Mouse (Mus musculus) lung, embryonic 14.5 days (tissue): ENCODE results near the gene Tktl1. TPM values are rescaled to one million over a fixed set of nuclear protein-coding genes. Genes with fewer than 3 reads are reported as not detected.
A peak's percentile ranks its signal among the peaks of the same experiment; 100 is the strongest.

ENCODE experiments used
- ATAC-seq: fragments of 200-750 bp; cut with Nextera tagmentation; 2 replicates; pipeline ENCODE4 v1.8.0; 2017; ENCODE audit warnings: mild to moderate bottlenecking, moderate TSS enrichment, moderate library complexity; ENCODE audit not compliant: insufficient read depth
- DNase-seq: peaks from one replicate; pipeline ENCODE4 v3.0.0-alpha.2; 2015
- H3K27ac ChIP-seq: fragments of 300-500 bp; sonication (generic); 2 replicates; pipeline ENCODE4 v1.5.1; 2014; ENCODE audit warnings: low read depth, mild to moderate bottlenecking, moderate library complexity
- H3K27me3 ChIP-seq: fragments of 300-500 bp; sonication (generic); 2 replicates; pipeline ENCODE4 v1.6.1; 2014; ENCODE audit warnings: low read length, control low read depth; ENCODE audit not compliant: insufficient read depth
- H3K36me3 ChIP-seq: fragments of 300-500 bp; sonication (generic); 2 replicates; pipeline ENCODE4 v1.6.1; 2014; ENCODE audit warnings: control low read depth; ENCODE audit not compliant: insufficient read depth
- H3K4me1 ChIP-seq: fragments of 300-500 bp; sonication (generic); 2 replicates; pipeline ENCODE4 v1.6.1; 2014; ENCODE audit warnings: antibody characterized with exemption, control low read depth; ENCODE audit not compliant: insufficient read depth
- H3K4me2 ChIP-seq: fragments of 300-500 bp; sonication (generic); 2 replicates; pipeline ENCODE4 v1.6.1; 2014; ENCODE audit warnings: mild to moderate bottlenecking
- H3K4me3 ChIP-seq: fragments of 300-500 bp; sonication (generic); 2 replicates; pipeline ENCODE4 v1.5.1; 2014; ENCODE audit warnings: low read depth, low read length
- H3K9ac ChIP-seq: fragments of 300-500 bp; sonication (generic); 2 replicates; pipeline ENCODE4 v1.6.1; 2014
- H3K9me3 ChIP-seq: fragments of 300-500 bp; sonication (generic); 2 replicates; pipeline ENCODE4 v1.6.1; 2016; ENCODE audit warnings: low read depth, low read length, control low read depth
- CTCF ChIP-seq: IDR thresholded peaks from 2 replicates; pipeline ENCODE4 v1.5.1; 2016; ENCODE audit warnings: antibody characterized with exemption, low read depth
- WGBS: fragments of 180-500 bp; shearing (Covaris S2); extraction: QIAGEN DNeasy Blood & Tissue Kit; methylation state at CpG from one replicate; pipeline ENCODE4 v1.1.7; 2014; 5-methylcytosine and 5-hydroxymethylcytosine counted together
- polyA plus RNA-seq: library from polyadenylated mRNA; unstranded; fragments of >200 nt; fragmentation: Nextera tagmentation; extraction: Ambion mirVana; gene quantifications from 2 replicates; pipeline ENCODE4 v1.2.1, GENCODE M21; 2014

Tktl1 gene
- polyA plus RNA-seq, 1 experiment from 2014 or later = not detected

DNA sequence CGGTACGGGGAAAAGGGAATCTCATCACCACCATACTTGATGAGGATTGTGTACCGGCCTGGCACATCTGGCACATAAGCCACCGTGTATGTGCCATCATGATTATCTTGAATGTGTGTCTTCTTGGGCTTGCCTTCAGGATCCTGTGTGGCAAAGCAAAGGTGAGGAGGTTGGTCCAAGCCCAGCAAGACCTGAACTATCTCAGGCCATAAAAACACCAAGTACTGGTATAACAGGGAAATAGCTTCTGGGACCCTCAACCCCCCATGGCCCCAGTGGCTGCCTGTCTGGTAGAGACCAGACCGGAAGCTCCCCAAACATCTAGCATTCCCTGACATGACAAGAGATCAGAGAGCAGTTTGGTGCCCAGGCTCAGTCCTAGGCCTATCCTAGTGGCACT, 56.1 kb downstream of the Tktl1 start:
- H3K9ac ChIP-seq = no peak overlapping the region
- H3K27me3 ChIP-seq = no peaks in the 10 kb centered on the region
- H3K27ac ChIP-seq = no peak overlapping the region
- H3K4me1 ChIP-seq = no peaks in the 10 kb centered on the region
- no peak overlapping the region for H3K4me2 ChIP-seq
- ATAC-seq = no peak
- H3K4me3 ChIP-seq = no peak overlapping the region
- no peak for DNase-seq
- 87% methylated on average over 5 of the region's 5 CpGs for WGBS
- no peak for TF ChIP-seq CTCF
- H3K36me3 ChIP-seq = peaks cover 96% of the 10 kb centered on the region
- H3K9me3 ChIP-seq = no peaks in the 10 kb centered on the region

DNA sequence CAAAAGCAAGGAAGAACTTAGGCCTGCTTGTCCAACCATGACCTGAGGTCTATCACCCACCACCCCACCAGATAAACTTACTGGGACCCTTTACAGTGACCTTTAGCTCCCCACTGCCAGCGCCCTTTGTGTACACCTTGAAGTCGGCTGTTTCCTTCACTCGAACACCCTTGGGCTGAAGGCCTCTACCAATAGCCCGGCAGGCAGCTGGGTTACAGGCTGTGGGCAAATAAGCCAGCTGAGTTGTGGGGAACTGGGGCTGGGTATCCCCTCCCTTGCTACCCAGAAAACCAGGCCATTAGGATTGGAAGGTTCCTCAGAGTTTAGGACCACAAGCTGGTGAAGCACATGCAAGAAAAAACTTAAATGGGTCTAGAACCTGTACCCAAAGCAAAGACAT, 63.3 kb downstream of the Tktl1 start:
- no peak for TF ChIP-seq CTCF
- Histone ChIP-seq H3K27me3 (no peaks in the 10 kb centered on the region), H3K36me3 (peaks cover 83% of the 10 kb centered on the region), H3K4me2 (no peak overlapping the region), H3K27ac (no peak overlapping the region), H3K9ac (no peak overlapping the region), H3K9me3 (no peaks in the 10 kb centered on the region), H3K4me3 (no peak overlapping the region), H3K4me1 (no peaks in the 10 kb centered on the region)
- WGBS = 92% methylated on average over 4 of the region's 4 CpGs
- DNase-seq (no peak), ATAC-seq (no peak)

DNA sequence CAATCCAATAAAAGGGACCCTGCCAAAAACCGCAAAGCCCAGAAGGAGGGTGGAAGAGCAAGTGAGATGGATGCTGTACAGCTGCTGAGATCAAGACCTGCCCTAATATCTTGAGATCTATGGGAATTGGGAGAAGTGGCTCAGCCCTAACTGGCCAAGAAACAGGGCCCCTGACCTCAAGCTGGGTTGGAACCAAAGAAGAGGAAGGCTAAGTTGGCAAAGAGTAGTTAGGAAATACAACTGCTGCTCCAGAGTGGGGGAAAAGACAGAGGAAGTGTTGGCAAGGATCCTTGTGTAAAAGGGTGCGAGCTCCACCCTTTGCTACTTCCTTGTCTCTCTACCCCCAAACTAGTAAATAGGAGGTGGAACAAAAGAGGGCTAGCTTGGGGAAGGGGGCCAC, 66.3 kb downstream of the Tktl1 start:
- no peak for ATAC-seq
- Histone ChIP-seq H3K9ac (peak overlapping the region; percentile 39), H3K4me3 (peak overlapping the region; percentile 49), H3K36me3 (peaks cover 57% of the 10 kb centered on the region), H3K27ac (no peak overlapping the region; the same call in 1 of the 2 replicates), H3K4me2 (peak overlapping the region; percentile 68), H3K4me1 (no peaks in the 10 kb centered on the region), H3K27me3 (no peaks in the 10 kb centered on the region), H3K9me3 (no peaks in the 10 kb centered on the region)
- WGBS = 64% methylated on average over 2 of the region's 2 CpGs
- TF ChIP-seq CTCF = no peak
- DNase-seq = peak; percentile 53

DNA sequence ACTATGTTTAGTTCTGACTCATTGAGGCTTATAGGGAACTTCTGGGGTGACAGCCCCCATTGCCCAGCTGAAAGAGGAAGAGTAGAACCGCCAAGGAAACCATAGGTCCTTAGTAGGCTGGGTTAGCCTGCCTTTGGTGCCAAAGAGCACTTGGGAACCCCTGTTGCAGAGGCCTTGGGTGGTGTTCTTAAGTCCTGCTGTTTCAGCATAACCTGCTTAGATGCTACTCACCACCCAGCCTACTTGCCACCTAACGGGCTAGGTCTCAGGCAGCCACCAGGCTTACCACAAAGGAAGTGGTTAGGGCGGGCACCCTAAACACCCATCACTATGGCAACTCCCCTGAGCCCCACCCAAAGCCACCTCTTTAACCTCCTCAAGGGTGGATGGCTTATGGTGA, 66.7 kb downstream of the Tktl1 start:
- WGBS = 48% methylated on average over 3 of the region's 3 CpGs
- ATAC-seq = no peak
- Histone ChIP-seq H3K36me3 (peaks cover 53% of the 10 kb centered on the region), H3K4me3 (peak overlapping the region; percentile 49), H3K4me1 (no peaks in the 10 kb centered on the region), H3K4me2 (peak overlapping the region; percentile 68), H3K27me3 (no peaks in the 10 kb centered on the region), H3K9me3 (no peaks in the 10 kb centered on the region), H3K27ac (peak overlapping the region; percentile 68), H3K9ac (peak overlapping the region; percentile 39)
- no peak for DNase-seq
- no peak for TF ChIP-seq CTCF

DNA sequence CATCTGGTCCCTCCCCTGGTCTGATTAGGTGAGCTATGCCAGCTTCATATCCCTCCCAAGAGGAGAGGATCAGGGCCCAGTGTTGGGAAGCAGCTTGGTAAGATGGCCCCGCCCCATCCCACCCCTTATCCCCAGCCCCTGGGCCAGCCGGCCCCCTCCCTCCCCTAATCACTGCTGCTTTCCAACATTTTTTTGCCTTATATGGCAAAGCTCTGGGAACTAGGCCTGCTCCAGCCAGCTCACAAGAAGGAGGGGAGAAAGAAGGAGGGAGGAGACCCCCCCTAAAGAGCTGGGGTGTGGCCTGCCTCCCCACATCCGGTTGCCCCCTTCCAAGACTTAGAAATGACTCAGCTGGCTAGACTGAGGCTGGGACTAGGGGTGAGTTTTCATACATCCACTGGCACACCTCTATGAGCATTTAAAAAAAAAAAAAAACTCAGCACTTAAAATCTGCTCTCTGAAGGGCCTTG, 67.6 kb downstream of the Tktl1 start:
- DNase-seq = peak; percentile 84
- TF ChIP-seq CTCF = no peak
- 8% methylated on average over 3 of the region's 3 CpGs for WGBS
- ATAC-seq = peak; percentile 67
- Histone ChIP-seq H3K27ac (peak overlapping the region; percentile 96), H3K36me3 (peaks cover 44% of the 10 kb centered on the region), H3K27me3 (no peaks in the 10 kb centered on the region), H3K4me3 (peak overlapping the region; percentile 49), H3K9me3 (no peaks in the 10 kb centered on the region), H3K4me2 (peak overlapping the region; percentile 68), H3K9ac (peak overlapping the region; percentile 82), H3K4me1 (no peaks in the 10 kb centered on the region)

DNA sequence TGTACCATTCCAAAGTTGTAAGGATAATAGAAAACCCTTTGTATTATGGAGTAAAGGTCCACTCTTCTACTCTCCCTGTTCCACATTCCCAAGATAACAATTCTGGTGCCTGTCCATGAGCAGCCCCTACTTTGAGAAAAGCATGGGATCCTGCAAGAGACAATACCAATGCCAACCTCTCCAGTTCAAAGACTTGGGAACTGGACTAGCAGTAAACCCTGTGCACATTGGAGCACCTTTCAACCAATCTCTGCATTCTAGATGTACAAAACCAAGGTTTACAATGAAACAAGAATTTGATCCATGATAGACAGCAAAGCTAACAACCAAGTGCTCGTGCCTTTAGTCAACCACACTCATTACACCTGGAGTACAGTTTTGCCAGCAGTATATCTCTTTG, 68.0 kb downstream of the Tktl1 start:
- Histone ChIP-seq H3K27me3 (no peaks in the 10 kb centered on the region), H3K27ac (peak overlapping the region; percentile 96), H3K4me3 (peak overlapping the region; percentile 49), H3K4me1 (no peaks in the 10 kb centered on the region), H3K9me3 (no peaks in the 10 kb centered on the region), H3K4me2 (peak overlapping the region; percentile 68), H3K9ac (peak overlapping the region; percentile 82), H3K36me3 (peaks cover 40% of the 10 kb centered on the region)
- WGBS = 14% methylated on average over 1 of the region's 1 CpGs
- ATAC-seq (no peak), DNase-seq (no peak)
- TF ChIP-seq CTCF = no peak

DNA sequence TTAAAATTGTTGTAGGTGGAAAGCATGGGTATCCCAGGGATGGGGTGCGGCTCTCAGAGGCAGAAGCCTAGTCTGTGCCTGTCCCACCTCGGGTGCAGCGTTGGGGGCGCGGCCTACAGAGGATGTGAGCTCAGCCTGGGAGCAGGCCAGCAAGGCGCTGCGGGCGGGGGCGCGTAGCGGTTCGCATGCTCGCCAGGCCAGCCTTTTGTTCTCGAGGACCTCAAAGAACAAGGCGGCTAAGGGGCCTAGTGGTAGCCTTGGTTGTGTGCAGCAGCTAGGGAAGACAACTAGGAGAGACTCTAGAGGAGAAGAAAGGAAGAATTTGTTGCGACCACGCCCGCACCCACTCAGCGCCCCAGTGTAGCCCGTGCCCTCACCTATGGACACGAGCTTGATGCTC, 68.6 kb downstream of the Tktl1 start:
- Histone ChIP-seq H3K9ac (peak overlapping the region; percentile 82), H3K27ac (peak overlapping the region; percentile 96), H3K27me3 (no peaks in the 10 kb centered on the region), H3K9me3 (no peaks in the 10 kb centered on the region), H3K4me3 (peak overlapping the region; percentile 49), H3K4me1 (no peaks in the 10 kb centered on the region), H3K4me2 (peak overlapping the region; percentile 68), H3K36me3 (peaks cover 34% of the 10 kb centered on the region)
- ATAC-seq (peak; percentile 41), DNase-seq (peak; percentile 88)
- WGBS = 21% methylated on average over 15 of the region's 21 CpGs
- no peak for TF ChIP-seq CTCF
